In genomic region chr7:126424161-126424560, GRCm38 (mm10) we compare ENCODE assay signal across 18 mouse cellular contexts. TPM values are rescaled to one million over a fixed set of nuclear protein-coding genes. Genes with fewer than 3 reads are reported as not detected.
"Had no signal": no experiment of that assay in that cellular context is flagged by ENCODE, and none has a peak within 500 bp of the region (broad histone marks: within the 10 kb centered on the region; RNA-seq: fewer than 3 reads in every experiment).

No protein-coding gene starts in this region.

- H3K27ac ChIP-seq: liver, embryonic 14.5 days; lung, embryonic 15.5 days; midbrain, embryonic 13.5 days; midbrain, embryonic 15.5 days; neural tube, embryonic 12.5 days; stomach, embryonic 15.5 days; stomach, postnatal 0 days had no signal

- H3K4me3 ChIP-seq: lung, embryonic 15.5 days; midbrain, embryonic 13.5 days; midbrain, embryonic 15.5 days; neural tube, embryonic 12.5 days; stomach, embryonic 15.5 days had no signal

- DNase-seq: lung, adult 2 months; lung, postnatal 4 days; right cerebral cortex, postnatal 25 days; right cerebral cortex, postnatal 4 days; thymus, adult 2 months; thymus, postnatal 25 days; thymus, postnatal 4 days had no signal

- H3K27me3 ChIP-seq: lung, embryonic 15.5 days; midbrain, embryonic 13.5 days; midbrain, embryonic 15.5 days; neural tube, embryonic 12.5 days; stomach, embryonic 15.5 days had no signal

- H3K36me3 ChIP-seq: lung, embryonic 15.5 days; midbrain, embryonic 13.5 days; midbrain, embryonic 15.5 days; neural tube, embryonic 12.5 days; stomach, embryonic 15.5 days had no signal

- ATAC-seq: lung, postnatal 0 days; midbrain, embryonic 13.5 days; midbrain, embryonic 15.5 days had no signal

RNA-seq across cellular contexts. Expression of gene Cd19, which starts 9.5 kb away (rescaled TPM):
- total RNA-seq: midbrain, postnatal 0 days had no signal
- polyA plus RNA-seq: lung, embryonic 15.5 days; midbrain, embryonic 11.5 days; midbrain, embryonic 13.5 days; midbrain, embryonic 15.5 days; neural tube, embryonic 12.5 days; neural tube, embryonic 14.5 days had no signal
